Mouse (Mus musculus): ENCODE results near the gene Ifit2.

DNA sequence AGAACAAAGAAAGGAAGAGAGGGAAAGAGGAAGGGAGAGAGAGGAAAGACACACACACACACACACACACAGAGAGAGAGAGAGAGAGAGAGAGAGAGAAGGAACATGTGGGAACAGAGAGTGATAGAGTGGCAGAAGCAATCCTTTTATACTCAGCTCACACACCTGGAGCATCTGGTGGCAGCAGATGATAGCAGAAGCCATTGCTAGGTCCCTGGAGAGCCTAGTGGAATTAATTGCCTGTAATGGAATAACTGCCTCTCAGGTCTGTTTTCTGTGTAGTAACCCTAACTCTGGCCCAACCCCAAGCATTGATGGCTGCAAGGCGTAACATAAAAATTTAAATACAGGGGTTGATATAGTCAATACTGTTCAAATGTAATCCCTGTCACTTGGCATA is 20.6 kb downstream of the Ifit2 start:
- TF ChIP-seq POLR2A (IDR thresholded peaks at IDR 0.05; ENCODE audit: borderline replicate concordance, extremely low read depth, insufficient read depth, insufficient read length, poor library complexity, severe bottlenecking) (no peak), CTCF (IDR thresholded peaks at IDR 0.05; ENCODE audit: borderline replicate concordance, extremely low read depth, insufficient read depth, insufficient read length) (no peak)
